In the genomic region with DNA sequence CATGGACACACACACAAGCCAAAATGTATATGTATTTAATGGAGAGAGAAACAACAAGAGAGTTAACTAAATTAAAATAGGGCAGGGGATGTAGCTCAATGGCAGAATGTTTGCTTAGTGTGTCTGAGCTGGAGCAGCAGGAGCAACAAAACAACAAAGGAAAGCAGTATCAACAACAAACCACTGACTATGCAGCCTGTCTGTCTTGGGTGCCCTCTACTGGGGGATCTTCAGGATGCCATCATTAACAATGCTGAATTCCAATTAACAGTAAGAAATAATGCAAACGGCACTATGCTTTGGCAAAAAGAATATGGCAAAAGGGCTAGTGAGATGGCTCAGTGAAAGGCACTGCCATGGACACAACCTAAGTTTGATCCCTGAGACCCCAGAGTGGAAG, we compare ENCODE assay signal across 8 mouse cellular contexts. TPM values are rescaled to one million over a fixed set of nuclear protein-coding genes. Genes with fewer than 3 reads are reported as not detected.
DNase-seq lines count a peak whose midpoint lies in the region; ATAC-seq and TF ChIP-seq lines count a peak whose summit lies in the region.

No protein-coding gene starts in this region.

- no peak for TF ChIP-seq POLR2A in ES-Bruce4 (IDR thresholded peaks at IDR 0.05; ENCODE audit: insufficient read depth, low read length)

- H3K27me3 ChIP-seq in intestine, postnatal 0 days (replicated peaks; ENCODE audit: control insufficient read depth, insufficient read depth, low read length), result no peaks in the 10 kb centered on the region
- H3K27me3 ChIP-seq in intestine, embryonic 15.5 days (replicated peaks), result no peaks in the 10 kb centered on the region
- H3K27me3 ChIP-seq in ES-Bruce4 (ENCODE audit: control insufficient read depth, insufficient read depth, low read length, poor library complexity, severe bottlenecking), result no peaks in the 10 kb centered on the region
- H3K27me3 ChIP-seq in forebrain, postnatal 0 days (ENCODE audit: insufficient read depth, low read length), result no peaks in the 10 kb centered on the region

- no peak overlapping the region for H3K4me3 ChIP-seq in intestine, postnatal 0 days (ENCODE audit: low read depth, low read length)
- no peak overlapping the region for H3K4me3 ChIP-seq in intestine, embryonic 15.5 days (replicated peaks)
- H3K4me3 ChIP-seq in ES-Bruce4 (ENCODE audit: low read depth, low read length), result no peak overlapping the region
- H3K4me3 ChIP-seq in forebrain, postnatal 0 days (ENCODE audit: low read depth, low read length), result no peak overlapping the region

- H3K9ac ChIP-seq in intestine, postnatal 0 days (ENCODE audit: low read depth, low read length), result no peak overlapping the region
- no peak overlapping the region for H3K9ac ChIP-seq in intestine, embryonic 15.5 days
- no peak overlapping the region for H3K9ac ChIP-seq in ES-Bruce4 (ENCODE audit: low read depth, poor library complexity, severe bottlenecking)
- H3K9ac ChIP-seq in forebrain, postnatal 0 days, result no peak overlapping the region

- no peak for TF ChIP-seq EP300 in ES-Bruce4 (IDR thresholded peaks at IDR 0.05; ENCODE audit: insufficient read depth, low read depth, low read length)

- no peak overlapping the region for H3K27ac ChIP-seq in intestine, postnatal 0 days (ENCODE audit: low read depth, low read length)
- H3K27ac ChIP-seq in intestine, embryonic 15.5 days, result no peak overlapping the region
- H3K27ac ChIP-seq in ES-Bruce4 (ENCODE audit: insufficient read depth, low read length), result no peak overlapping the region
- H3K27ac ChIP-seq in forebrain, postnatal 0 days (ENCODE audit: low read depth, low read length), result no peak overlapping the region

- no peaks in the 10 kb centered on the region for H3K9me3 ChIP-seq in intestine, postnatal 0 days (ENCODE audit: control insufficient read depth)
- H3K9me3 ChIP-seq in intestine, embryonic 15.5 days, result no peaks in the 10 kb centered on the region
- H3K9me3 ChIP-seq in ES-Bruce4 (replicated peaks; ENCODE audit: control insufficient read depth, insufficient read depth, low read length, poor library complexity, severe bottlenecking), result no peaks in the 10 kb centered on the region
- H3K9me3 ChIP-seq in forebrain, postnatal 0 days (ENCODE audit: low read length), result no peaks in the 10 kb centered on the region

- peak; percentile 86 for TF ChIP-seq CTCF in intestine, postnatal 0 days (IDR thresholded peaks at IDR 0.05; ENCODE audit: low read depth)
- peak; percentile 3 for TF ChIP-seq CTCF in ES-Bruce4 (IDR thresholded peaks at IDR 0.05; ENCODE audit: low read depth, low read length)
- TF ChIP-seq CTCF in forebrain, postnatal 0 days (IDR thresholded peaks at IDR 0.05; ENCODE audit: low read depth), result peak; percentile 87

- no peak overlapping the region for H3K4me2 ChIP-seq in intestine, postnatal 0 days (replicated peaks; ENCODE audit: low read depth)
- no peak overlapping the region for H3K4me2 ChIP-seq in intestine, embryonic 15.5 days (replicated peaks)
- no peak overlapping the region for H3K4me2 ChIP-seq in forebrain, postnatal 0 days (ENCODE audit: low read depth)

- ATAC-seq in intestine, postnatal 0 days, result no peak
- no peak for ATAC-seq in intestine, embryonic 15.5 days
- ATAC-seq in forebrain, postnatal 0 days, result peak; percentile 62; the same call in 1 of the 2 replicates

- WGBS in intestine, postnatal 0 days, result 56% methylated on average over 1 of the region's 1 CpGs
- WGBS in intestine, embryonic 15.5 days, result 56% methylated on average over 1 of the region's 1 CpGs
- 6% methylated on average over 1 of the region's 1 CpGs for WGBS in forebrain, postnatal 0 days

- no peaks in the 10 kb centered on the region for H3K36me3 ChIP-seq in intestine, postnatal 0 days (ENCODE audit: control insufficient read depth, insufficient read depth)
- no peaks in the 10 kb centered on the region for H3K36me3 ChIP-seq in intestine, embryonic 15.5 days
- H3K36me3 ChIP-seq in ES-Bruce4 (ENCODE audit: control insufficient read depth, insufficient read depth, low read length, poor library complexity, severe bottlenecking), result peaks cover 10% of the 10 kb centered on the region
- H3K36me3 ChIP-seq in forebrain, postnatal 0 days (ENCODE audit: insufficient read depth), result no peaks in the 10 kb centered on the region

- peak; percentile 67 for DNase-seq in brain, adult 2 months (ENCODE audit: low read depth, low spot score)
- peak; percentile 79 for DNase-seq in forebrain, postnatal 0 days
- DNase-seq in left cerebral cortex, adult 8-10 months (ENCODE audit: low spot score in 2 of 2), result peak; percentile 21 to 22
- peak; percentile 71 for DNase-seq in retina, postnatal 1 day
- DNase-seq in urinary bladder, postnatal 4 days (ENCODE audit: low spot score in 2 of 2), result no peak

- H3K4me1 ChIP-seq in intestine, postnatal 0 days (replicated peaks; ENCODE audit: control insufficient read depth, insufficient read depth, low read length), result no peaks in the 10 kb centered on the region
- H3K4me1 ChIP-seq in intestine, embryonic 15.5 days (replicated peaks), result no peaks in the 10 kb centered on the region
- H3K4me1 ChIP-seq in ES-Bruce4 (ENCODE audit: control insufficient read depth, insufficient read depth, low read length), result no peaks in the 10 kb centered on the region
- H3K4me1 ChIP-seq in forebrain, postnatal 0 days (ENCODE audit: insufficient read depth), result no peaks in the 10 kb centered on the region

RNA-seq across cellular contexts. Expression of gene Rad51c, which starts 10.9 kb away (rescaled TPM):
- 1.9 and 2.0 TPM in 2 replicates for polyA plus RNA-seq in intestine, postnatal 0 days (2015; fragmentation: Nextera tagmentation; extraction: Ambion mirVana)
- polyA plus RNA-seq in intestine, embryonic 15.5 days (2015; fragmentation: Nextera tagmentation; extraction: Ambion mirVana), result 6.3 and 7.0 TPM in 2 replicates
- polyA plus RNA-seq in ES-Bruce4 (2011; ENCODE audit: insufficient read depth, insufficient read length, low read depth, missing spikeins), result 30.9 and 31.0 TPM in 2 replicates
- 1.9 and 4.0 TPM in 2 replicates for total RNA-seq in forebrain, postnatal 0 days (2014; rRNA removed)
- 1.9 and 2.6 TPM in 2 replicates for polyA plus RNA-seq in forebrain, postnatal 0 days (2015; fragmentation: Nextera tagmentation; extraction: Ambion mirVana)
- total RNA-seq in left cerebral cortex, adult 8-10 months (2022), result 1 to 10 TPM; 2.6 to 4.7 (median 4.0) TPM

RNA-seq across cellular contexts. Expression of gene Tex14, which starts 11.0 kb away (rescaled TPM):
- 1.3 and 1.8 TPM in 2 replicates for polyA plus RNA-seq in intestine, postnatal 0 days (2015; fragmentation: Nextera tagmentation; extraction: Ambion mirVana)
- polyA plus RNA-seq in intestine, embryonic 15.5 days (2015; fragmentation: Nextera tagmentation; extraction: Ambion mirVana), result 0.37 and 0.96 TPM in 2 replicates
- polyA plus RNA-seq in ES-Bruce4 (2011; ENCODE audit: insufficient read depth, insufficient read length, low read depth, missing spikeins), result 15.9 and 17.9 TPM in 2 replicates
- total RNA-seq in forebrain, postnatal 0 days (2014; rRNA removed), result 0.23 and 0.81 TPM in 2 replicates
- 0.03 and 0.23 TPM in 2 replicates for polyA plus RNA-seq in forebrain, postnatal 0 days (2015; fragmentation: Nextera tagmentation; extraction: Ambion mirVana)
- total RNA-seq in left cerebral cortex, adult 8-10 months (2022), result 1 to 10 TPM in 1 of 4 experiments, under 1 TPM in 1, not detected in 2; 0.57 to 1.4 TPM

RNA-seq across cellular contexts. Expression of gene Ppm1e, which starts 35.0 kb away (rescaled TPM):
- polyA plus RNA-seq in intestine, postnatal 0 days (2015; fragmentation: Nextera tagmentation; extraction: Ambion mirVana), result 1.4 and 1.7 TPM in 2 replicates
- polyA plus RNA-seq in intestine, embryonic 15.5 days (2015; fragmentation: Nextera tagmentation; extraction: Ambion mirVana), result 1.9 and 2.7 TPM in 2 replicates
- polyA plus RNA-seq in ES-Bruce4 (2011; ENCODE audit: insufficient read depth, insufficient read length, low read depth, missing spikeins), result 1.2 and 1.4 TPM in 2 replicates
- total RNA-seq in forebrain, postnatal 0 days (2014; rRNA removed), result 72.6 and 85.0 TPM in 2 replicates
- polyA plus RNA-seq in forebrain, postnatal 0 days (2015; fragmentation: Nextera tagmentation; extraction: Ambion mirVana), result 14.3 and 18.9 TPM in 2 replicates
- 100 to 1,000 TPM; 114 to 128 (median 123) TPM for total RNA-seq in left cerebral cortex, adult 8-10 months (2022)

Comparison
In these comparisons a context has a peak if more than half of its experiments do, and no peak if none do; other contexts are left out.
1. CTCF ChIP-seq: peak in every context shown above with its lines; median percentile 87 in forebrain, postnatal 0 days; 86 in intestine, postnatal 0 days; 3 in ES-Bruce4.
2. DNase-seq: peak in brain, adult 2 months (single experiment), forebrain, postnatal 0 days (single experiment), left cerebral cortex, adult 8-10 months (2 of 2) and retina, postnatal 1 day (single experiment); none in urinary bladder, postnatal 4 days (0 of 2).